Mouse (Mus musculus) hematopoietic stem cell, adult 5-6 weeks (primary cell): ENCODE data around the gene Akr7a5. TPM values are rescaled to one million over a fixed set of nuclear protein-coding genes. Genes with fewer than 3 reads are reported as not detected.

Source experiments
- ATAC-seq, 2 experiments: fragments of 125-278 bp in 1 of 2; replicated peaks in 1 of 2; 2 replicates each; pipeline ENCODE4 v1.8.0; 2016 to 2017; ENCODE audit warnings: inconsistent platforms in 2 of 2, mild to moderate bottlenecking in 2 of 2, moderate number of reproducible peaks in 2 of 2, low read depth in 1 of 2, moderate TSS enrichment in 1 of 2; ENCODE audit not compliant: low FRiP score in 2 of 2, poor library complexity in 2 of 2, severe bottlenecking in 2 of 2, insufficient read depth in 1 of 2, low TSS enrichment in 1 of 2
- total RNA-seq: library from RNA; stranded (forward); fragments of 172-1452, 232-1000 nt; gene quantifications from 2 replicates; pipeline ENCODE4 v1.2.3, GENCODE M21; 2017

Gene Akr7a5
- total RNA-seq, 1 experiment from 2014 or later: 7.9 TPM

DNA sequence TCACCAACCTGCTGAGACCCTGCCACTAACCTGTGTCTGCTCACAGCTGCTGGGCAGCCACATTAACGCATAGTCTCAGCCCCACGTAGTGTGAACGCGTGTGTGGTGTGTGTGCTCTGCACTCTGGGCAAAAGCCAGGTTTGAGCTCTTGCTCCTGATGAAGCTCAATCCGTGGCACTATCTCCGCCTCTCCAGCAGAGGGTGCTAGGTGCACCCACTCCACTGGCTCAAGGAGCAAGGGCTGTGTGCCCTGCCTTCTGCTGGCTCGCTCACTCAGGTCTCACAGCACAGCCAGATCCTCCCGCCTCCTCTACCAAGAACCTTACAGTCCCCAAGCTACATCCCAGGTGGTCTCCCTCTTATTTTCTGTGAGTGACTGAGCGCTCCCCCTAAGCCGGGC, 21.5 kb upstream of the Akr7a5 start:
- ATAC-seq: peak; percentile 36 to 55; a peak in 1 of 4 replicates

DNA sequence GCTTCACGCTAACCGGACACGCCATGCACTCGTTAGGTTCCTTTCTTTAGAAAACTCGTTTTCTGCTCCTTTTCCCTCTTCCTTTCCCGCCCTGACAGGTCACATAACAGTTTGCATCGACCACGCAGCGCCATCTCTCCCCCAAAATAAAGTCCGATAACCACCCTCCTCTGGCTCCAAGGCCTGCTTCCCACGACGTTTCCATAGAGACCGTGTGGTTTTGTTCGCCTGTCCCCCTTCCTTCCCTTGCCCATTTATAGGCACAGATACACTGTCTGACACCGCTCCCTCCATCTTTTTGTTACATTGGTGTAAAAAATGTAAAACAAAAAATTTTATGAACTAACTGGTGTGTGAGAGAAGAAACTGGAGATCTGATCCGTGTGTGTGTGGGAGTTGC, 19.4 kb upstream of the Akr7a5 start:
- no peak for ATAC-seq

DNA sequence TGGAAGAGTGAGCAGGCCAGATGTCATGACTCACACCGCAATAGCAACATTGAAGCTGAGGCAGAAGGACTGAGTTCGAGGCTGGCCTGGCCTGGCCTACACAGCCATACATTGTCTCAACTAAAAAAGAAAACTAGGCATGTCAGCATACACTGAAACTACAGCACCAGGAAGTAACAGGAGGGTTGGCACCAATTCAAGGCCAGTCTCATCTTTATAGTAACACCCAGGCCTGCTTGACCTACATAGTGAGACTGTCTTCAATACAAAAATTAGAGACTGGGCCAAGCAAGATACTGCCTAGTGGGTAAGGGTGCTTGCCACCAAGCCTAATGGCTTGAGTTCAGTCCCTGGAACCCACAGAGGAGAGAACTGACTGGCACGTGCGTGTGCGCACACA, 18.5 kb upstream of the Akr7a5 start:
- no peak for ATAC-seq

DNA sequence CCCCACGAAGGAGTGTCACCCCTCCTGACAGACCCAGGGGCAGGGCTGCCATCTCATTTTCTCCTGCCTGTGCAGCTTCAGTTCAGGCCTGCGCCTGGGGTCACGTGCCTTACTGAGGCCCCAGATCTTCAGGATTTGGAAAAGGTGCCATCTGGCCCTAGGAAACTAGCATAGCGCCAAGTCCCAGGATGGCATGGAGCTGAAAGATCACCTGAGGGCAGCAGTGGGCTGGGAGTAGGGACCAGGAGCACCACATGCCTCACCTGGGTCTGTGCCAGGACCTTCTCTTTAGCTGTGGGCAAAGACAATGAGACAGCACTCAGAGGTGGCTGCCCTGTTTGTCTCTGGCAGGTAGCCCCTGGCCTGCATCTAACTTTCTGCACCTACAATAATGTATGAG, 13.0 kb upstream of the Akr7a5 start:
- ATAC-seq: no peak

DNA sequence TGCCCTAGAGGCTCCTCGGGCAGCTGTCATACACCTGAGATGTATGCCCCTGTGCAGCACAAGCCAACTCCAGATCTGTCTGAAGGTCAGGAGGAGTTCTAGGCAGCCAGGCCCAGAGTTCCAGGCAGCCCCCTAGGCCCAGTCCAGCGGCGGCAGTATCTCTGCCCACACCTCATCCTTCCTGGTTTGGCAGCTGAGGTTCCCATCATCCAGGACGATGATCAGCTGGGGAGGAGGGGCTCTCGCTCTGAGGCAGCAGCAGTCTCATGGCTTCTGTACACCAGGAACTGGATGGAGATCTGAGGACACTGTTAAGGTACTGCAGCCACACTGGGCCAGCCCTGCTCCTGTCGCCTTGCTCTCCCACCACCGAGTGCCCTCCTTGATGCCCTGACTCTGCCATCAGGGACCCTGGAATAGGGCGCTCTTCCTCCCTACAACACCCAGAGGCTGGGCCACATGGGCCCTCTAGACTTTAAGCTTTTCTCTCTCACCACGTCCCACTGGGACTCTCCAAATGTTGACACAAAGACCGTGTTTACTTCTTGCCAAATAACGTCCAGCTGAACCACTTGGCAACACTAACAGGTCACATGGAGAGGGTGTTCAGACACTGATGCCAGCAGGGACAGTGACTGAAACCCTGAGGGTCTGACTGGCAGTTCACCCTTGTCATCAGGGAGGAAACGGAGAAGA, 11.7 kb upstream of the Akr7a5 start:
- ATAC-seq: no peak

DNA sequence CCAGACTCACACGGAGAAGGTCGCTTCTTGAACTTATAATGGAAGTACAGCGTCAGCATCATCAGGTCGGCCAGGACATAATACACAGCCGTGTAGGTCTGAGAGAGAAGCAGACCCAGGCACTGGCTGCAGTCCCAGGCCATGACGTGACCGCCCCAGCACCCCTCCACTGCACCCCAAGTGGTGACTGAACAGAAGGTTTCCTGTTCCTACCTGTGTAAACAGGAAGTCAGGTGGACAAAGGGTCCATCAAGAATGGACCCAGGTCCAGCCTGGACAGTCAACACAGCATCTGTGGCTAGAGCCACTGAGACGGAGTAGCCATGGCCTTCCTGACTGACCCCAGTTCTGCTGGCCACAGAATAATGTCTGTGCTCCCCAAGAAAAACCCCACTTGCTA, 8.8 kb upstream of the Akr7a5 start:
- no peak for ATAC-seq

DNA sequence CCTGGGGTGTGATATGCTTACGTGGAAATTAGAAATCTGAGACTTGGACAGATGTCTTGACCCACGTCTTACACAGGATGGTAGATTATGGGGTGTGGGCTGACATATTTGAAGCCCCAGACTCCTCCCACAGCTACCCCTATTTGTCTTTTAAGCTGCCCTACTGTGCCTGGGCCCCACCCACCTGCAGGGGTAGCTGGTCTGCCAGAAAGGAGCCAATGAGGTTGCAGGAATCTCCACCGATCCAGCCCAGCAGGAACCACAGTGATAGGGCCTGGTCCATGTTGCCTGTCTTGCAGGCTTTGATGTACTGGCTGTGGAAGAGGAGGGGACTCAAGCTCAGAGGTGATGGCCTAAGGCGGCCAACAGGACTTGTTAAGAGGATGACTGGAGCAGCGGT, 8.3 kb upstream of the Akr7a5 start:
- no peak for ATAC-seq

DNA sequence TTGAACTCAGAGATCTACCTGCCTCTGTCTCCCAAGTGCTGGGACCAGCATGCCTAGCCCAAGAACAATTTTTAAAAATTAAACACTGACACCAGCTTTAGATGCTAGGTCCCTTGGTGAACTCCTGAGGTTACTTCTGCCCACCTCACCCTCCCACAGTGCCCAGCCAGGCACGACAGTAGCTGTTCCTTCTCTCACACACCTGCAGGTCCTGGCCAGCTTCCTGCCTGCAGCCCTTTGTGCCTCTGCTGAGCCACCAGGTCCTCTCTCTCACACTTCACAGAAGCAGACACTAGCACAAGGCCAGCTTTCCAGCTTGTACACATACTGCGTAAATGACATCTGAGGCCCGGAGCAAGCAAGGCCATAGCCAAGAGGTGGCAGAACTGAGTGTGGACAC, 5.0 kb upstream of the Akr7a5 start:
- no peak for ATAC-seq

DNA sequence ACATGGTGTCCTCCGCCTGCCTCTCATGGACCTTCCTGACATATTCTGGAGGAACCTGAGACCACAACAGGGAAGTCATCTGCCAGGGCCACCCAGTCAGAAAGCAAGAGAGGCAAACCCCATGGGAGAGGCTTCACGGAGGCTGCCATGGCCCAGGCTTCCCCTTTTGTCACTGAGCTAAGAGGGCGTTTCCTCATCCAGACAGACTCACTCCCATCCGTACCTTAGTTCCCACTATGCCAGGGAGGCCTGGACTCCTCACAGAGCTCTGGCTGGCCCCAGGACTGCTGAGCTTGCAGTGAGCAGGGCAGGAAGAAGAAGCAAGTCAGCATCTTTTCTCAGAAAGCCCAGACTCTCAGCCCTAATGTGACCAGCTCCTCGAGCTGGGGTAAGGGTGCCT, 2.6 kb upstream of the Akr7a5 start:
- peak; percentile 2 to 30; a peak in 1 of 4 replicates for ATAC-seq

DNA sequence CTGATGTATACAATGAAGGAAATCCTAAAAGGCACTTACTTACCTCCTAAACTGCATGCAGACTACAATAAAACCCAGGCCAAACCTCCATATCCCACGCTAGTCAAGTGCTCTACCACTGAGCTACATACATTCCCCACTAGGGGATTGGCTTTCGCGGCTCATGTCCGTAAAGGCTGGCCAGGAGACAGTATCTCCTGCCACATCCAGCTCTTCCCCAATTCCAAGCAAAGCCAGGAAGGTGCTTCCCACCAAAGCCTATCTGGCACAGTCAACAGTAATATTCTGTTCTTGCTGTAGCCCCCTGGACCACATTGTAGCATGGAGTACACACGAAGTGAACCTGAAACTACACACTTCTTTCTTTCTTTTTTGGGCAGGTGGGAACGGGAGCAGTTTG, 893 bp upstream of the Akr7a5 start:
- ATAC-seq: no peak

DNA sequence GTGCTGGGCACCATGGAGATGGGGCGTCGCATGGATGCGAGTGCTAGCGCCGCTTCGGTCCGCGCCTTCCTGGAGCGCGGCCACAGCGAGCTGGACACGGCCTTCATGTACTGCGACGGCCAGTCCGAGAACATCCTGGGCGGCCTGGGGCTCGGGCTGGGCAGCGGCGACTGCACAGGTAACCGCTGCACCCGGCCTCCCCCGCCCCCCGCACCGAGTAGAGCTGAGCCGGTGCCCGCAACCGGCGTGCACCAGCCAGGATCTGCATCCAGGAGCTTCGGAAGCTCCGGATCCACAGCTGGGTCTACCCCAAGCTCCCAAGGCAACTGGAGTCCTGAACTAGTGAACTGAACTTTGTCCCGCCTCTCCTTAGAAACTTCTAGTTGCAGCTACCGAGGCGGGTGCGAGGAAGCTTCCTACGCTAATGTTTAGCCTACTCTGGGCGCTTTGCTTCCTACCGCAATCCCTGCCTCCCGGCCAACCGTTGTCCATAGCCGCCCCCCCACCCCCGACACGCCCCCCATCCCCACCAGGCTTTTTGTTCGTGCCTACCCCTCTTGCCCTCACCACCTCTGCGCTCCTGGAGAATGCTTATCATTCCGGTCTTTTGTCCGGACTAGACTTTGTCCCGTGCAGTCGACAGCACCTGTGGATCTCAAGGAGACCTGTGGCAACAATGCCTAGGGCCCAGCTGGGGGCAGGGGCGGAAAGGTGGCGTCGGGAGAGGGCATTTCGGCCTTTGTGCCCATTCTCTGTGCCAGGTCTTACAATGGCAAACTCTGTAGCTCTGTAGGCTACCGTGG, 556 bp downstream of the Akr7a5 start:
- no peak for ATAC-seq

DNA sequence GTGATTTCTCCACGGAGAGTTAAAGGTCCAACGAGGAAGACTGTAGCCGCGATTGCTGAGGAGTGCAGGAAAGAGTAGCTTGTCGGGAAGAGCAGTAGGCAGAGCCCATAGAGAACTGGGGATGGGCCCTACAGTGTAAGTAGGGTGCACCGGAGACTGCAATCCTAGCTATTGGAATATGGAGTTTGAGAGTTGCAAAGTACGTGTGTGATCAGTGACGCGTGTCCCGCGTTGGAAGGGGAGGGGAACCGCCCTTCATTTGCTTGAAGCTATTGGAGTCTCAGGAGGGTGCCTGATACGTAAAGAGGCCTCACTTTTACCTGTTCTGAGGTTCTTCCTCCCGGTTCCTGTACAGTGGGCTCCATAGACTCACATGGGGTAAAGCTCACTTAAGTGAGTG, 1.2 kb downstream of the Akr7a5 start:
- no peak for ATAC-seq

DNA sequence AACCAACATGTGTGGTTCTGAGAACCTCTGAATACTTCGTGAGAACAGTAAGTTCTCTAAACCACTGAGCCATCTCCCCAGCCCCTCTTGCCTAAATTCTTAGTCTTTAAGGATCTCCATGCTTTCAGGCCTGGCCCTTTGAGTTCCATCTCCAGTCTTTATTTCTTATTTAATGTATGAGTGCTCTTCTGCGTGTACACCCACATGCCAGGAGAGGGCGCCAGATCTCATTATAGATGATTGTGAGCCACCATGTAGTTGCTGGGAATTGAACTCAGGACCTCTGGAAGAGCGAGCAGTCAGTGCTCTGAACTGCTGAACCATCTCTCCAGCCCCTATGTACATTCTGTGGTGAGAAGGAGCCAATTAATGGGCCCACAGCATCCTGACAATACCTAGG, 2.1 kb downstream of the Akr7a5 start:
- no peak for ATAC-seq

DNA sequence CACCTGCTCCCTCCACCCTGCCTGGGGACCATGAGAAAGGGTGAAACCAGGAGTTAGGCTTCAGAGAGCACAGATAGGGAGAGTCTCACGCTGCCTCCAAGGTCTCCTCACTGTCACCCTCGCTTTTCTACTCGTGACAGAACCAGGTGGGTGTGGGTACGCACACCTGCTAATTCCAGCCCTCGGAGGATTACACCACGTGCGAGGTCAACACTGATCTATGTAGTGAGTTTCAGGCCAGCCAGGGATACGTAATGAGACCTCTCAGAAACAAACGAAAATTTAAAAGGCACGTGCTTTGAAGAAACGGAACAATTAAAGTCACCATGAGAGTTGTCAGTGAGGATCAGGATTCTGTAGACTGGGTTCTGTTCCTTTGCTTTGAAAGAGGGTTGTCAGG, 7.9 kb downstream of the Akr7a5 start:
- 0 out of 4 replicates have a peak, but pooled peaks of 1 of the 2 experiments have one; percentile 7 for ATAC-seq

DNA sequence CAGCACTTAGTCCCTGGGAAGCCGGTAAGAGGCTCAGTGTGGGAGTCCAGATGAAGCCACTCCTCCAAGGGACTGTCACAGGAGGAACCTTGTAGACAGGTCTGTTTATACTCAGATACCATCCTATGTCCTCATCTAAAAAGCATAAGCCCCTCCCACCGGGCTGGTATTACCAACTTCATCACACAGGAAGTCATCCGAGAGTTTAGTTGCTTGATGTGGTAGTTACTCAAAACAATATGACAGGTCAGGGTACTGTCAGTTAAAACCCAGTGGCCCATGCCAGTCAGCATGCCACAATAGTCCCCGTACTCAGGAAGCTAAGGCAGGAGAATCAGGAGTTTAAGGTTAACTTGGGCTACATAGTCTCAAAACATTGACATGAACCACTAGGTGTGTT, 9.2 kb downstream of the Akr7a5 start:
- no peak for ATAC-seq

DNA sequence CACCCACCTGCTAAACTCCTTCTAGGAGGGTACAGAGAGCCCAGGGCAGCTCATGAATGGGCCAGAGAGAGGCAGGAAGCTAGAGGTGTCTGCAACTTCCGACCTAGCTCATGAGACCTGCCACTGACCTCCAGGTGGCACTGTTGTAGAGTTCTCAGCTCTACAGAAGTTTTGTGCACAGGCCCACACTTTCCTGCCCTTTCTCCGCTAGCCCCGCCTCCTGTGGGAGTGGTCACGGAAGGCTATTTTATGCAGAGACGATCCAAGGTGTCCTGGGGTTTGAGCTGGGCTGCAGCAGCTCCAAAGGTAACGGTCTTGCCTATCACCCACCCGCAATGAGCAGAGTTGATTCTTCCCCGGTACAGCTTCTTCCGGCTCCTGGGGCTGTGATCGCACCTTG, 20.1 kb downstream of the Akr7a5 start:
- peak; percentile 97 to 98 for ATAC-seq

DNA sequence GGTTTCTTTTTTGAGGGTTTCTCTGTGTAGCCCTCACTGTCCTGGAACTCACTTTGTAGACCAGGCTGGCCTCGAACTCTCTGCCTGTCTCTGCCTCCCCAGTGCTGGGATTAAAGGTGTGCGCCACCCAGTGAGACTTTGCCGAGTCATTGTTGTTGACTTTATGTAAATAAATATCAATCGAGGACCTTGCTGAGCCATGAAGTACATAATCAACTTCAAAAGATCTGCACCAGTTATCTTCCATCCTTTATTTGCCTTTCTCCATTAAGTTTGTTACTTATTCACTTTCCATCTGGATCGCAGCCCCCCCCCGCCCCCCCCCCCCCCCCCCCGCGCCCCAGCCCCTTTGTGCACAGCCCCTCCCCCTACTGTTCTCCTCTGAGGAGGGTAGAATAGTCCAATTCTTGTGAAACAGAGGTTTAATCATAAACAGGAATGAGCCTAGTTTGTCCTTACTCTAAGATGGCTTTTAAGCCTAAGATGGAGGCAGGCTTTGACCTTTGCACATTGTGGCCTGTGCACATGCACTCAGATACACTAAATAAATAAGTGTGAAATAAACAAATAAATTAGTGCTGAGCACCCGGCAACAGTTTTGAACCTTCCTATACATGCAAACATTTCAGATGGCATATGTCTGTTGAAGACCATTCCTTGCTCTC, 24.2 kb downstream of the Akr7a5 start:
- ATAC-seq: no peak

DNA sequence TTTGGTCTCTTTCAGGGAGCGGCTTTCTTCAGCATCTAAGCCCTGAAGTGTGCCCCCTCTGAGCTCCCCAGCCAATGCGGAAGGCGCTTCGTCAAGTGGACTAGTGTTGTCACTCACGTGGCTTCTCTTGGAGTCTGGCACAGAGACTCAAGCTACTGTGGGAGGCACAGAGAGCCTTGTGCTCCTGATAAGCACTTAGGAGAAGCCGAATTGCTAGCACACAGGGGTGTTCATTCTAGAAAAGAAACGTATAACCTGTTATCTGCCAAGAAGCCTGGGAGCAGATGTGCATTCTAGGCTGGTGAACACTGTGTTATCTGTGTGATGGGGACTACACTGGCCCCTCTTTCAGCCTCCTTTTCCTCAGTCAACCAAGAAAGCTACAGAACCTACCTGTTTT, 25.0 kb downstream of the Akr7a5 start:
- ATAC-seq: peak in 1 of 2 experiments; percentile 18; a peak in 1 of 4 replicates
